Mouse (Mus musculus): ENCODE data around the gene Hsd11b2. TPM values are rescaled to one million over a fixed set of nuclear protein-coding genes. Genes with fewer than 3 reads are reported as not detected.

Hsd11b2 gene
- polyA plus RNA-seq, 1 experiment from 2014 or later: 2.8 TPM

GRCm38 (mm10) chr8:105546384-105547350, 28.1 kb downstream of the Hsd11b2 start:
- no peak for ATAC-seq (ENCODE audit: insufficient number of reproducible peaks, insufficient read depth, low FRiP score, low read depth)
- peaks cover 15% of the 10 kb centered on the region; the same call in 1 of the 2 replicates for H3K4me1 ChIP-seq (ENCODE audit: control insufficient read depth, insufficient read depth, low read length)
- H3K36me3 ChIP-seq (ENCODE audit: control insufficient read depth, insufficient read depth, low read length): no peaks in the 10 kb centered on the region
- H3K9ac ChIP-seq (replicated peaks; ENCODE audit: low read depth, low read length): no peak overlapping the region
- no peak overlapping the region for H3K4me3 ChIP-seq (ENCODE audit: low read depth, low read length)
- no peak overlapping the region for H3K4me2 ChIP-seq (replicated peaks; ENCODE audit: low read depth, low read length)
- H3K27me3 ChIP-seq (ENCODE audit: control insufficient read depth, insufficient read depth, low read length): no peaks in the 10 kb centered on the region
- H3K9me3 ChIP-seq (ENCODE audit: control insufficient read depth, low read depth, low read length): no peaks in the 10 kb centered on the region
- WGBS: 77% methylated on average over 6 of the region's 6 CpGs
- H3K27ac ChIP-seq (ENCODE audit: low read length): no peak overlapping the region

- no peak for ATAC-seq (ENCODE audit: insufficient number of reproducible peaks, insufficient read depth, low FRiP score, low read depth)
- Histone ChIP-seq H3K27ac (ENCODE audit: low read length) (no peak overlapping the region), H3K27me3 (ENCODE audit: control insufficient read depth, insufficient read depth, low read length) (no peaks in the 10 kb centered on the region), H3K9me3 (ENCODE audit: control insufficient read depth, low read depth, low read length) (no peaks in the 10 kb centered on the region), H3K4me1 (ENCODE audit: control insufficient read depth, insufficient read depth, low read length) (peaks cover 10% of the 10 kb centered on the region; the same call in 1 of the 2 replicates), H3K4me3 (ENCODE audit: low read depth, low read length) (no peak overlapping the region), H3K36me3 (ENCODE audit: control insufficient read depth, insufficient read depth, low read length) (no peaks in the 10 kb centered on the region), H3K9ac (replicated peaks; ENCODE audit: low read depth, low read length) (no peak overlapping the region), H3K4me2 (replicated peaks; ENCODE audit: low read depth, low read length) (no peak overlapping the region)
- WGBS: 81% methylated on average over 1 of the region's 1 CpGs
Measured at GRCm38 (mm10) chr8:105549506-105549905, 31.0 kb downstream of the Hsd11b2 start.

- no peak for ATAC-seq (ENCODE audit: insufficient number of reproducible peaks, insufficient read depth, low FRiP score, low read depth)
- Histone ChIP-seq H3K9ac (replicated peaks; ENCODE audit: low read depth, low read length) (no peak overlapping the region), H3K4me2 (replicated peaks; ENCODE audit: low read depth, low read length) (no peak overlapping the region), H3K36me3 (ENCODE audit: control insufficient read depth, insufficient read depth, low read length) (no peaks in the 10 kb centered on the region), H3K9me3 (ENCODE audit: control insufficient read depth, low read depth, low read length) (no peaks in the 10 kb centered on the region), H3K4me3 (ENCODE audit: low read depth, low read length) (no peak overlapping the region), H3K27ac (ENCODE audit: low read length) (no peak overlapping the region), H3K27me3 (ENCODE audit: control insufficient read depth, insufficient read depth, low read length) (no peaks in the 10 kb centered on the region), H3K4me1 (ENCODE audit: control insufficient read depth, insufficient read depth, low read length) (peaks cover 5% of the 10 kb centered on the region; the same call in 1 of the 2 replicates)
- 52% methylated on average over 2 of the region's 2 CpGs for WGBS
Measured at GRCm38 (mm10) chr8:105550083-105550482, 31.5 kb downstream of the Hsd11b2 start.

- no peak for ATAC-seq (ENCODE audit: insufficient number of reproducible peaks, insufficient read depth, low FRiP score, low read depth)
- H3K27ac ChIP-seq (ENCODE audit: low read length): no peak overlapping the region
- H3K36me3 ChIP-seq (ENCODE audit: control insufficient read depth, insufficient read depth, low read length): no peaks in the 10 kb centered on the region
- no peaks in the 10 kb centered on the region for H3K27me3 ChIP-seq (ENCODE audit: control insufficient read depth, insufficient read depth, low read length)
- no peaks in the 10 kb centered on the region for H3K9me3 ChIP-seq (ENCODE audit: control insufficient read depth, low read depth, low read length)
- 90% methylated on average over 2 of the region's 2 CpGs for WGBS
- no peak overlapping the region for H3K4me3 ChIP-seq (ENCODE audit: low read depth, low read length)
- H3K4me2 ChIP-seq (replicated peaks; ENCODE audit: low read depth, low read length): no peak overlapping the region
- H3K9ac ChIP-seq (replicated peaks; ENCODE audit: low read depth, low read length): no peak overlapping the region
- H3K4me1 ChIP-seq (ENCODE audit: control insufficient read depth, insufficient read depth, low read length): 0 out of 2 replicates have a peak, but pooled peaks cover 2% of the 10 kb centered on the region
Measured at GRCm38 (mm10) chr8:105552032-105552431, 33.5 kb downstream of the Hsd11b2 start.

- Histone ChIP-seq H3K36me3 (ENCODE audit: control insufficient read depth, insufficient read depth, low read length) (no peaks in the 10 kb centered on the region), H3K4me2 (replicated peaks; ENCODE audit: low read depth, low read length) (no peak overlapping the region), H3K9ac (replicated peaks; ENCODE audit: low read depth, low read length) (no peak overlapping the region), H3K9me3 (ENCODE audit: control insufficient read depth, low read depth, low read length) (no peaks in the 10 kb centered on the region), H3K27me3 (ENCODE audit: control insufficient read depth, insufficient read depth, low read length) (no peaks in the 10 kb centered on the region), H3K27ac (ENCODE audit: low read length) (no peak overlapping the region), H3K4me1 (ENCODE audit: control insufficient read depth, insufficient read depth, low read length) (no peaks in the 10 kb centered on the region), H3K4me3 (ENCODE audit: low read depth, low read length) (no peak overlapping the region)
- no peak for ATAC-seq (ENCODE audit: insufficient number of reproducible peaks, insufficient read depth, low FRiP score, low read depth)
- 69% methylated on average over 1 of the region's 1 CpGs for WGBS
Measured at GRCm38 (mm10) chr8:105552824-105553223, 34.3 kb downstream of the Hsd11b2 start.

GRCm38 (mm10) chr8:105554087-105554486, 35.5 kb downstream of the Hsd11b2 start:
- Histone ChIP-seq H3K27me3 (ENCODE audit: control insufficient read depth, insufficient read depth, low read length) (no peaks in the 10 kb centered on the region), H3K4me3 (ENCODE audit: low read depth, low read length) (no peak overlapping the region), H3K36me3 (ENCODE audit: control insufficient read depth, insufficient read depth, low read length) (no peaks in the 10 kb centered on the region), H3K4me1 (ENCODE audit: control insufficient read depth, insufficient read depth, low read length) (no peaks in the 10 kb centered on the region), H3K9ac (replicated peaks; ENCODE audit: low read depth, low read length) (no peak overlapping the region), H3K4me2 (replicated peaks; ENCODE audit: low read depth, low read length) (no peak overlapping the region), H3K9me3 (ENCODE audit: control insufficient read depth, low read depth, low read length) (no peaks in the 10 kb centered on the region), H3K27ac (ENCODE audit: low read length) (no peak overlapping the region)
- no peak for ATAC-seq (ENCODE audit: insufficient number of reproducible peaks, insufficient read depth, low FRiP score, low read depth)

- Histone ChIP-seq H3K36me3 (ENCODE audit: control insufficient read depth, insufficient read depth, low read length) (no peaks in the 10 kb centered on the region), H3K4me1 (ENCODE audit: control insufficient read depth, insufficient read depth, low read length) (no peaks in the 10 kb centered on the region), H3K27ac (ENCODE audit: low read length) (no peak overlapping the region), H3K9ac (replicated peaks; ENCODE audit: low read depth, low read length) (no peak overlapping the region), H3K4me2 (replicated peaks; ENCODE audit: low read depth, low read length) (no peak overlapping the region), H3K27me3 (ENCODE audit: control insufficient read depth, insufficient read depth, low read length) (no peaks in the 10 kb centered on the region), H3K9me3 (ENCODE audit: control insufficient read depth, low read depth, low read length) (no peaks in the 10 kb centered on the region), H3K4me3 (ENCODE audit: low read depth, low read length) (no peak overlapping the region)
- ATAC-seq (ENCODE audit: insufficient number of reproducible peaks, insufficient read depth, low FRiP score, low read depth): no peak
- 75% methylated on average over 3 of the region's 3 CpGs for WGBS
Measured at GRCm38 (mm10) chr8:105555230-105555629, 36.7 kb downstream of the Hsd11b2 start.

- Histone ChIP-seq H3K36me3 (ENCODE audit: control insufficient read depth, insufficient read depth, low read length) (peaks cover 3% of the 10 kb centered on the region; the same call in 1 of the 2 replicates), H3K9me3 (ENCODE audit: control insufficient read depth, low read depth, low read length) (no peaks in the 10 kb centered on the region), H3K4me3 (ENCODE audit: low read depth, low read length) (no peak overlapping the region), H3K4me1 (ENCODE audit: control insufficient read depth, insufficient read depth, low read length) (peaks cover 15% of the 10 kb centered on the region; the same call in 1 of the 2 replicates), H3K9ac (replicated peaks; ENCODE audit: low read depth, low read length) (no peak overlapping the region), H3K4me2 (replicated peaks; ENCODE audit: low read depth, low read length) (no peak overlapping the region), H3K27me3 (ENCODE audit: control insufficient read depth, insufficient read depth, low read length) (no peaks in the 10 kb centered on the region), H3K27ac (ENCODE audit: low read length) (no peak overlapping the region)
- no peak for ATAC-seq (ENCODE audit: insufficient number of reproducible peaks, insufficient read depth, low FRiP score, low read depth)
- 82% methylated on average over 3 of the region's 3 CpGs for WGBS
Measured at GRCm38 (mm10) chr8:105562863-105563262, 44.3 kb downstream of the Hsd11b2 start.

All from stomach, embryonic 14.5 days (tissue).